Mouse (Mus musculus) cerebellum, postnatal 10 days (tissue): ENCODE measurements around the gene Ninj2.
A peak's percentile ranks its signal among the peaks of the same experiment; 100 is the strongest.
"Not testable (repeated sequence)": the region's sequence is repeated elsewhere in the genome, so short reads cannot be mapped to it uniquely, and the experiment has no call there.

Experiments used
- DNase-seq, 2 experiments: peaks; one replicate each; pipeline ENCODE4 v3.0.0; 2021; ENCODE audit warnings: mixed read lengths in 2 of 2

Ninj2 gene

GRCm38 (mm10) chr6:120093100-120093499 is at the start of gene Ninj2:
Gene Ninj2, plus strand, starts transcription at chr6:120093350.
- peak; percentile 12 to 20 for DNase-seq

GRCm38 (mm10) chr6:120045406-120045805 is 47.7 kb upstream of the Ninj2 start:
- DNase-seq, result peak in 1 of 2 experiments; percentile 14

- DNase-seq, result no peak
These were observed 45.4 kb upstream of the Ninj2 start for GRCm38 (mm10) chr6:120047705-120048292.

GRCm38 (mm10) chr6:120054412-120054811 is 38.7 kb upstream of the Ninj2 start:
- DNase-seq, result no peak

- peak; percentile 45 to 58 for DNase-seq
These were observed 37.2 kb upstream of the Ninj2 start for GRCm38 (mm10) chr6:120055666-120056540.

GRCm38 (mm10) chr6:120062934-120063333 is 30.2 kb upstream of the Ninj2 start:
- DNase-seq, result no peak

- DNase-seq, result no peak
These were observed 28.5 kb upstream of the Ninj2 start for GRCm38 (mm10) chr6:120064627-120065026.

- DNase-seq, result no peak
These were observed 27.5 kb upstream of the Ninj2 start for GRCm38 (mm10) chr6:120065552-120066177.

GRCm38 (mm10) chr6:120069546-120069945 is 23.6 kb upstream of the Ninj2 start:
- no peak for DNase-seq

GRCm38 (mm10) chr6:120072630-120073029 is 20.5 kb upstream of the Ninj2 start:
- no peak for DNase-seq

GRCm38 (mm10) chr6:120076619-120077450 is 16.3 kb upstream of the Ninj2 start:
- no peak for DNase-seq

GRCm38 (mm10) chr6:120079547-120079946 is 13.6 kb upstream of the Ninj2 start:
- DNase-seq, result no peak

GRCm38 (mm10) chr6:120081516-120081915 is 11.6 kb upstream of the Ninj2 start:
- DNase-seq, result no peak

- DNase-seq, result no peak
These were observed 10.7 kb upstream of the Ninj2 start for GRCm38 (mm10) chr6:120082251-120082950.

GRCm38 (mm10) chr6:120082951-120083411 is 10.2 kb upstream of the Ninj2 start:
- no peak for DNase-seq

GRCm38 (mm10) chr6:120083442-120083841 is 9.7 kb upstream of the Ninj2 start:
- DNase-seq, result no peak

- no peak for DNase-seq
These were observed 8.2 kb upstream of the Ninj2 start for GRCm38 (mm10) chr6:120084983-120085382.

- DNase-seq, result no peak
These were observed 7.3 kb upstream of the Ninj2 start for GRCm38 (mm10) chr6:120085832-120086231.

GRCm38 (mm10) chr6:120087041-120087440 is 6.1 kb upstream of the Ninj2 start:
- not testable (repeated sequence) for DNase-seq

GRCm38 (mm10) chr6:120090712-120091248 is 2.4 kb upstream of the Ninj2 start:
- DNase-seq, result no peak

- no peak for DNase-seq
These were observed 1.2 kb upstream of the Ninj2 start for GRCm38 (mm10) chr6:120091956-120092355.
